Comparison of ENCODE assay signal across 15 mouse cellular contexts in the genomic region with DNA sequence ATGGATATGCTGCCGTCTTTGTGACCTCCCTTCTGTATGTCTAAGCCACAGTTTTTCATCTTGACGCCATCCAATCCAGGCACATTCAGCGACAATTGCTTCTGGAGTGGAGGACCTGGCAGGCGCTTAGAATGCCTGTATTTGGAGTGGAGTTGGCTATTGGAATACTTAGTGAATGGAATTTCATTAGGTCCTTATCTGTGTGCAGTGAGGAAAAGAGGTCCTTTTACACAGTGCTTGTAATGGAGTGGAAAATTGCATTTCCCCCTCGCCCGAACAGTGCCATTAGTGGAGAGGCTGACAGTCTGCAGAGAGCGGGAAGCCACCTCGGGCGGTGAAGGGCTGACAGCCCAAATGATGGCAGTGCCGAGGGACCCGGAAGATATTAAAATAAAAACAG.
DNase-seq lines count a peak whose midpoint lies in the region; ATAC-seq and TF ChIP-seq lines count a peak whose summit lies in the region.
"Had no signal": no experiment of that assay in that cellular context is flagged by ENCODE, and none has a peak within 500 bp of the region (broad histone marks: within the 10 kb centered on the region; RNA-seq: fewer than 3 reads in every experiment).

No protein-coding gene starts in this region.

- peak overlapping the region; percentile 23; the same call in 1 of the 2 replicates for H3K27ac ChIP-seq in hindbrain, embryonic 14.5 days
- no peak overlapping the region for H3K27ac ChIP-seq in hindbrain, embryonic 10.5 days
- no peak overlapping the region for H3K27ac ChIP-seq in forebrain, embryonic 13.5 days
- no peak overlapping the region for H3K27ac ChIP-seq in lung, postnatal 0 days (ENCODE audit: low read length)
- H3K27ac ChIP-seq: limb, embryonic 12.5 days; macrophage had no signal

- no peaks in the 10 kb centered on the region for H3K36me3 ChIP-seq in hindbrain, embryonic 14.5 days (replicated peaks; ENCODE audit: control insufficient read depth, insufficient read depth)
- H3K36me3 ChIP-seq in hindbrain, embryonic 10.5 days: no peaks in the 10 kb centered on the region
- H3K36me3 ChIP-seq in forebrain, embryonic 13.5 days (ENCODE audit: poor library complexity, severe bottlenecking): no peaks in the 10 kb centered on the region
- H3K36me3 ChIP-seq in lung, postnatal 0 days (ENCODE audit: insufficient read depth, low read length): no peaks in the 10 kb centered on the region
- H3K36me3 ChIP-seq: limb, embryonic 12.5 days had no signal

- no peaks in the 10 kb centered on the region; the same call in 1 of the 2 replicates for H3K27me3 ChIP-seq in hindbrain, embryonic 14.5 days (ENCODE audit: control insufficient read depth, insufficient read depth, low read length)
- peaks cover 4% of the 10 kb centered on the region; the same call in 1 of the 2 replicates for H3K27me3 ChIP-seq in hindbrain, embryonic 10.5 days (ENCODE audit: insufficient read depth, poor library complexity, severe bottlenecking)
- H3K27me3 ChIP-seq in forebrain, embryonic 13.5 days: peaks cover 80% of the 10 kb centered on the region
- H3K27me3 ChIP-seq in lung, postnatal 0 days (replicated peaks; ENCODE audit: insufficient read depth, low read length): no peaks in the 10 kb centered on the region
- H3K27me3 ChIP-seq: limb, embryonic 12.5 days had no signal

- 43% methylated on average over 11 of the region's 11 CpGs for WGBS in hindbrain, embryonic 14.5 days
- WGBS in hindbrain, embryonic 10.5 days: 75% methylated on average over 11 of the region's 11 CpGs
- WGBS in forebrain, embryonic 13.5 days: 26% methylated on average over 11 of the region's 11 CpGs
- whole genome bisulfite sequencing in lung, postnatal 0 days: 51% methylated on average over 11 of the region's 11 CpGs

- TF ChIP-seq EP300 in lung, postnatal 0 days (IDR thresholded peaks at IDR 0.05): no peak

- no peak overlapping the region for H3K4me3 ChIP-seq in hindbrain, embryonic 14.5 days (replicated peaks; ENCODE audit: low read length)
- H3K4me3 ChIP-seq in hindbrain, embryonic 10.5 days: no peak overlapping the region
- no peak overlapping the region for H3K4me3 ChIP-seq in forebrain, embryonic 13.5 days
- H3K4me3 ChIP-seq in lung, postnatal 0 days (ENCODE audit: low read depth, low read length): no peak overlapping the region
- H3K4me3 ChIP-seq: limb, embryonic 12.5 days had no signal

- no peaks in the 10 kb centered on the region for H3K9me3 ChIP-seq in hindbrain, embryonic 14.5 days (ENCODE audit: control insufficient read depth, low read length)
- H3K9me3 ChIP-seq in hindbrain, embryonic 10.5 days: no peaks in the 10 kb centered on the region
- H3K9me3 ChIP-seq in forebrain, embryonic 13.5 days (replicated peaks): no peaks in the 10 kb centered on the region
- no peaks in the 10 kb centered on the region for H3K9me3 ChIP-seq in lung, postnatal 0 days (ENCODE audit: low read length)
- H3K9me3 ChIP-seq: limb, embryonic 12.5 days had no signal

- no peak overlapping the region for H3K9ac ChIP-seq in hindbrain, embryonic 14.5 days
- no peak overlapping the region for H3K9ac ChIP-seq in forebrain, embryonic 13.5 days
- H3K9ac ChIP-seq in lung, postnatal 0 days (replicated peaks; ENCODE audit: low read depth): no peak overlapping the region
- H3K9ac ChIP-seq: limb, embryonic 12.5 days had no signal

- peaks cover 3% of the 10 kb centered on the region; the same call in 1 of the 2 replicates for H3K4me1 ChIP-seq in hindbrain, embryonic 14.5 days (replicated peaks; ENCODE audit: control insufficient read depth, insufficient read depth, low read length)
- H3K4me1 ChIP-seq in hindbrain, embryonic 10.5 days (replicated peaks): no peaks in the 10 kb centered on the region
- peaks cover 11% of the 10 kb centered on the region; the same call in 1 of the 2 replicates for H3K4me1 ChIP-seq in forebrain, embryonic 13.5 days
- H3K4me1 ChIP-seq in lung, postnatal 0 days (ENCODE audit: insufficient read depth, low read depth, low read length): no peaks in the 10 kb centered on the region
- H3K4me1 ChIP-seq: limb, embryonic 12.5 days had no signal

- ATAC-seq in hindbrain, embryonic 14.5 days (ENCODE audit: low FRiP score): peak; percentile 51; the same call in 1 of the 2 replicates
- peak; percentile 81 for ATAC-seq in forebrain, embryonic 13.5 days
- ATAC-seq in lung, postnatal 0 days: peak; percentile 90
- ATAC-seq: intestine, embryonic 16.5 days had no signal

- TF ChIP-seq CTCF in lung, postnatal 0 days (IDR thresholded peaks at IDR 0.05): no peak

- 0 out of 2 replicates have a peak overlapping the region, but pooled peaks have one; percentile 11 for H3K4me2 ChIP-seq in hindbrain, embryonic 14.5 days (replicated peaks)
- peak overlapping the region; percentile 28 for H3K4me2 ChIP-seq in forebrain, embryonic 13.5 days
- H3K4me2 ChIP-seq in lung, postnatal 0 days (replicated peaks; ENCODE audit: low read depth, low read length): no peak overlapping the region
- H3K4me2 ChIP-seq: limb, embryonic 12.5 days had no signal

- DNase-seq in embryo, embryonic 10.5 days (ENCODE audit: low spot score): peak; percentile 23
- no peak for DNase-seq in embryo, embryonic 10 days (ENCODE audit: low spot score)
- no peak for DNase-seq in hindbrain, embryonic 14.5 days (ENCODE audit: low spot score)
- DNase-seq in hindbrain, embryonic 10.5 days (ENCODE audit: low spot score): no peak
- DNase-seq in lung, postnatal 0 days (ENCODE audit: low spot score): peak; percentile 70
- no peak for DNase-seq in right cerebral cortex, postnatal 10 days (ENCODE audit: low spot score in 2 of 2)
- DNase-seq in kidney, postnatal 14 days: no peak
- DNase-seq: adrenal gland, postnatal 14 days; gastrocnemius, postnatal 25 days; right cerebral cortex, adult 18-20 months; thymus, postnatal 36 days had no signal

Comparison
In these comparisons a context has a peak if more than half of its experiments do, and no peak if none do; other contexts are left out.
1. DNase-seq: peak in embryo, embryonic 10.5 days (single experiment) and lung, postnatal 0 days (single experiment); none in embryo, embryonic 10 days (single experiment), hindbrain, embryonic 14.5 days (single experiment), hindbrain, embryonic 10.5 days (single experiment), right cerebral cortex, postnatal 10 days (0 of 2) and kidney, postnatal 14 days (single experiment).
2. Peak in every context shown above with its lines, with median percentiles within 50 percentile points of each other: ATAC-seq.